Mouse (Mus musculus) urinary bladder, postnatal 25 days (tissue): Measurements from ENCODE around the gene Adgrl3.

Experiments
- DNase-seq: peaks from one replicate; pipeline ENCODE4 v3.0.0; 2022; ENCODE audit warnings: low spot score

The Adgrl3 gene

DNA sequence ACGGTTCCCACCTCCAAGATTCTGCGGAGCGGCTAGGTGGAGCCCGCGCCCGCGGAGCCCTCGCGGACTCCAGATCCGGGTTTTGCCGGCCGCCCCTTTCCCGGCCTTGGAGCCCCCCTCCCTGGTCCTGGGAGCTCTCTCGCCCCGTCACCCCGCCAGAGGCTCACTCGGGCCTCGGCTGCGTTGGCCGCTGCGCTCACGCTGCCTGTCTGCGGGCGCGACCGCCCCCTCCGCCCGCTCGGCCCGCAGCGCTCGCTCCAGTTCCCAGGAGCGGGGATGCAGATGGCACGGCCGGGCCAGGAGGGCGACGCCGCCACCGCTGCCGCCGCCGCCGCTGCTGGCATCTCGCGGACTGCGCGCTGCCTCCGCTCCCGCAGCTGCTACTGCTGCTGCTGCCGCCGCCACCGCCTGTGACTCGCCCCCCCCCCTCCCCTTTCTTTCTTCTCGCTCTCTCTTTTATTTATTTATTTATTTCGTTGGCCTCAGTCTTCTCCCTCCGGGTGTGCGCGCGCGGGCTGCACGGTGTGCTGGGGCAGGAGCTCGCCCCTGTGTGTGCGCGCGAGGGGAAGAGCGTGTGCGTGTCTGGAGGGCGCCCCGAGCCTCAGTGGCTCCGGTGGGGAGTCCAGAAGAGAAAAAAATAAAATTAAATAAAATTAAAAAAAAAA lies at the start of gene Adgrl3:
Gene Adgrl3, plus strand, starts transcription at position 549 of the 665 bp plus-strand sequence.
- peak; percentile 31 for DNase-seq

- DNase-seq, result no peak
Observed at GRCm38 (mm10) chr5:81019166-81019565, 772 bp upstream of the Adgrl3 start.

DNA sequence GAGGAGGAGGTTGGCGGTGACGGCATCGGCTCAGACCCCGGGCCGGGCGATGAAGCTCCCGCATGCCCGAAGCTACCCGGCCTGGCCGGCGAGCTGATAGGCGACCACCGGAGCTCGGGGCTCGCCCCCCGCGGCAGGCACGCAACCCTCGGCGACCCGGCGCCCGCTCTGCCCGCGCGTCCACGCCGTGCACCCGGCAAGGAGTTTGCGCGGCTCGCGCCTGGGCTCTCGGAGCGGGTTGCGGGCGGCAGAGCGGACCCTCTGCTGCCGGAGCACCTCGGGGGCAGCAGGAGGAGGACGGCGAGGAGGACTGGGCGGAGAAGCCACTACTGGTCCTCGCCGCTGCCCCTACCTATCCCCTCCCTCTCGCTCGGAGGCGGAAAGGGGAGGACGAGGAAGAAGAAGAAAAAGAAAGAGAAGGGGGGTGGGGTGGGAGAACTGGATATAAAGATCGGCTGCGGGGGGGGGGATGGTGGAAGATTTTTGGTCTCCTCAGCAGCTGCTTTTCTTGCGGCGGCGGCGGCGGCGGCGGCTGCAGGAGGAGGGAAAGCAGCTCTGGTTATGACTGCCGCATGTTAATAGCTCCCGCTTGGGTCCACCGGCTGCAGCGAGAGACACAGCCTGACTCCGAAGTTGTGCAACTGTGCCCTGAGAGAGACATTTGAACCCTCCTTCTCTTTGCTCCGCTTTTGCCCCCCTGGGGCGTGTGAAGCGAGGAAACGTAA lies 505 bp downstream of the Adgrl3 start:
- peak; percentile 21 for DNase-seq

- DNase-seq, result no peak
Observed at GRCm38 (mm10) chr5:81021006-81021320, 1.0 kb downstream of the Adgrl3 start.

GRCm38 (mm10) chr5:81021331-81021863 lies 1.5 kb downstream of the Adgrl3 start:
- DNase-seq, result peak; percentile 3

DNA sequence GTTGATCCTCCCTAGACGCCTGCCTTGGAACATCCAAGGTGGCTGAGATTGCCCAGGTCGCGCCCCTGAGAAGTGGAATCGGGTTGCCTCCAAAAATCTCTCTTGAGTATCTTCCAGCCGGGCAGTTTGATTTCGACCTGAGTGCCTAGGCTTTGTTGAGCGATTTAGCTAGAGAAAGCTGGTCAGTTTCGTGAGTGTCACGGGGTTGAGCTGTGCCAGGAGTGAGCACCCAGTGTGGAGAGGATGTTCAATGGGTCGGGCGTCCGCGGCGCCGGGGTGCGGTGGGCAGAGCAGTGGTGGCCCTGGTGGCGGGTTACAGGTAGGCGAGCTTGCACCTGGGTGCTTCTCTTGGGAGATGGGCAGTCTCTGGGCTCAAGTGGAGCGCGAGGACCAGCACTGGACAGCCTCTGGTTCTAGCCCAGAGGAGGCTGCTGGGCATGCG lies 1.9 kb downstream of the Adgrl3 start:
- DNase-seq, result no peak

- peak; percentile 3 for DNase-seq
Observed at GRCm38 (mm10) chr5:81022306-81023071, 2.6 kb downstream of the Adgrl3 start.

GRCm38 (mm10) chr5:81023923-81024715 lies 4.2 kb downstream of the Adgrl3 start:
- no peak for DNase-seq

DNA sequence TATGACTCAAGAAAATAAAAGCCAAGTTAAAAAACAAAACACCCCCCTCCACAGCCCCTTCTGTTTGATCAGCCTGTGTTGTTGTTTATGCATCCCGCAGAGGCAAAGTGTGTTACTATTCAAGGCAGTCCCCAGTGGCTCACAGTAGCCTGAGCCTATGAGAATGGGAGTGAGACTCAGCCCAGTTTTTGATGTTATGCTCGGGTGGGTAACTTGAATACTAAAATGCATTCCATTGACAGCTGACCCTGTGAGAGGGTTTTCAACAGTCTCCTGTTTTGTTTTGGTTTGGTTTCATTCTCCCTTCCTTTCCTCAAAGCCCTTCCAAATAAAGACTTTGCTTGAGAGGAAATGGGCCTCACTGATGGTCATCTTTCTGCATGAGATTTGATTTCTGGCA lies 8.9 kb downstream of the Adgrl3 start:
- no peak for DNase-seq

DNA sequence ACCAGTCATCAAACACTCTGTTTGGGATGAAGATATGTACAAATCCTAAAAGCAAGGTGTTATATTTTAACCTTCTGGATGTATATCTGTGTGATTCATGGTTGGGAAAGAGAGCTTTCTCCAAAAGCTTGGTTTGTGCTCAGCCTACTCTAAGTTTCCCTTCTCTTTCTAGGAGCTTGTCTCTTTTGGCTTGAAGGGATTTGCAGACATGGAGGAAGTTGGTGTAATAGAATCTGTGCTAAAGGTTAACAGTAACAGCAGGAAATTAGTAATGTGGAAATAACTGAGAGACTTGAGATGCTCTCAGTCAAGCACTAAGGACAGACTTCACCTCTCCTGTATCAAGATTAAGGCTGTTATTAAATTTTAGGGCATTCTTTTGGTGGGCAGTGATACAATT lies 17.2 kb downstream of the Adgrl3 start:
- DNase-seq, result no peak

- no peak for DNase-seq
Observed at GRCm38 (mm10) chr5:81043875-81044274, 23.9 kb downstream of the Adgrl3 start.

- no peak for DNase-seq
Observed at GRCm38 (mm10) chr5:81046128-81046527, 26.2 kb downstream of the Adgrl3 start.

- DNase-seq, result no peak
Observed at GRCm38 (mm10) chr5:81054628-81055027, 34.7 kb downstream of the Adgrl3 start.

DNA sequence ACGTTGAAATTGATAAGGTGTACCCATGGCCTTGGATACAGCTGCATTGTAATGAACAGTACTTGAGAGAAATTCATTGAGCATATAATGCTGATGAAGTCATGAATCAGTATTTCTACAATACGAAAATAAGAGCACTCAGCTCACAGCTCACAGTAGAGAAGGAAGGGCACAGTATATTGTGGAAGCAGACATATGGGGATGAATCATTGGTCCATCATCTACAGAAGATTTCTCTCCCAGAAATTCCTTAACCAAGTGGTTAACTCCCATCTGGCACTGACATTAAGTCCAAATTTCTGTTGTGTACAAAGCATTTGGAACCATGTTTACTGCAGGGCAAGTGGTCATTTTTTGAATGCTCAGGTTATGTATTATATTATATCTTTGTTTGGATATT lies 35.3 kb downstream of the Adgrl3 start:
- no peak for DNase-seq

DNA sequence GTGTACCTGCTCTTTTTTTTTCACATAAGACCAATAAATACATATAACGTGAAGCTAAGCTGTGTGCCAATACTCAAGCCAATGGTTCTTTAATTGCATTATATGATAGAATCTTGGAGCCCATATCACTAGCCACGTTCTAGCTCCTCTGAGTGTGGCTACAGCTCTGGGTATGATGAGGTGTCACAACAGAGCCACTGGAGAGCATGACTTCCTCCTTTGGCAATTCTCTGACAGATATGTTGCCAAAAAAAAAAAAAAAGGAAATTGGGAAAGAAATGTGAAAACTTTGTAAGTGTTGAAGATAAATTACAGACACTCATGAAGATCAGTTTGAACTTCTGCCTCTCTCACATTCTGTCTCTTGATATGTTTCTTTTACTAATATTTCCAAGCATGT lies 38.2 kb downstream of the Adgrl3 start:
- DNase-seq, result no peak

GRCm38 (mm10) chr5:81060950-81061349 lies 41.0 kb downstream of the Adgrl3 start:
- no peak for DNase-seq

DNA sequence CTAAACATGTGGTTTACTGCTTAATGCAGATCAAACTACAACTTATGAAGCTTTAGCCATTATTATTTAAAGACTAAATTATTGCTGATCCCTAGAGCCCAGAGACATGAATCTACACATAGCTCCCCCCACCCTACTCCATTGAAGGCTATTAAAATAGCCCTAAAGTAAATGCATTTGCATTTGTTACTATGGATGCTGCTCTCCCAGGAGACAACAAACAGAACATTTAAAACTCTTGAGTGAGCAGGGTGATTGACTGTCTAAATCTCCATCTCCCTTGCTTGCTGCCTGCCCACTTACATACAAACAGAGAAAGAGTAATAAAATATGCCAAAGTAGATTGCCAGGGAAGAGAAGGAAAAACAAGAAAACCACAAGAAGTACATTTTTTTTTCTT lies 41.4 kb downstream of the Adgrl3 start:
- DNase-seq, result no peak

DNA sequence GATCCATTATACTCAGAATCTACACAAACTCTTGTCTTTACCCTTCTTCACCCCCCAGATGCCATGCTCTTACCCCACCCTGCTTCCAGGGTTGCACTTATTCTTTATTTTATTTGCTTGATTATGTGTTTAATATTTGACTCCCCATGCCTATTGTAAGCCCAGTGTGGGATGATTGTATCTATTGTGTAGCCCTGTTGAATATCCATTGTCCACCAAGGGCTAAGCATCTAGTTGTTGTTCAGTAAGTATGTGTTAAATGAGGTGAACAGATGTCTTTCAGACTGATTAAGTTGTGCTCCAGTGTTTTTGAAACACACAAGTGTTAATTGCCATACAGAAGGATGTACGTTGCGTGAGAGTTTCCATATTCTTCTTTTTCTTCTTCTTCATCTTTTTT lies 44.1 kb downstream of the Adgrl3 start:
- DNase-seq, result no peak

DNA sequence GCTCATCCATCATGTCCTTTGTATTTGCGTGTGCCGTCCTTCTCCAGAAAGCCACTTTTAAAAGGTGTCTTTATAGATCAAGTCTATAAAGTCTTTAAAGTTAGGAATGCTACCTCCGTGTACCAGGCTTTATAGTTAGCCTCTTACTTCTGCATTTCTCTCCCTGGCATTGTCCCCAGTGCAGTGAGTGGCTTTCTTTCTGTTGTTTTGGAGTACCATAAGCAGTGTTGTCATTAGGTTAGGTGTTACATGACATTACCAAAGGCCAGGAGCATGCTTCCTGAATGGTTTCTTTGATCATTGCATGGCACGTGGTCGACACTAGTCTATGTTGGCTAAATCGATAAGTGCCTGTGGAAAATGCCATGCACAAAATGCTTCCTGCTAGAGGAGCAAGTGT lies 48.2 kb downstream of the Adgrl3 start:
- no peak for DNase-seq

GRCm38 (mm10) chr5:81068839-81069238 lies 48.9 kb downstream of the Adgrl3 start:
- no peak for DNase-seq

DNA sequence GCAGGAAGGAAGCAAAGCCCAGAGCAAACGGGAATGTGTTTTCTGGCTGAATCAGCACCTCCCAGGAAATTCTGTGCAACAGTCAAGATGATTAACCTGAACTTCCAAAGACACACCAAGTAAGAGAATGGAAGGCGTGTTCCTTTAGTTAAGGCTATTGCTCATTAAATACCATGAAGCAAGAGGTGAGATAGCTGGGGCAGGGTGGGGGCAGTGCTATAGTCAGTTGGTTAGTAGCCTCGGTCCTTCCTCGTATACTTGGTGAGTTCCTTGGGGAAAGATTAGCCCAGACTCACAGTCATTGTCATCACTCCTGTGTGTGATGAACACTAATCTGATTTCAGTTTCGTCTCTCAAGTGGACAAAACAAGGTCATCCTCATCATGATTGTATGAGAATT lies 53.0 kb downstream of the Adgrl3 start:
- DNase-seq, result no peak

GRCm38 (mm10) chr5:81073875-81074274 lies 53.9 kb downstream of the Adgrl3 start:
- no peak for DNase-seq
